Mouse (Mus musculus): ENCODE measurements around the gene Nfe2l1. TPM values are rescaled to one million over a fixed set of nuclear protein-coding genes. Genes with fewer than 3 reads are reported as not detected.

Gene Nfe2l1
- total RNA-seq (2021), result 100 to 1,000 TPM; 397 to 404 TPM

GRCm38 (mm10) chr11:96829813-96830538, at the start of gene Nfe2l1:
TSS of gene Nfe2l1 (minus strand) at chr11:96829968.
- peak; percentile 95 for DNase-seq
- intact Hi-C loops (cut with DNase I), result loop anchor here (1.0 to 5.0 kb wide), 2 partner anchors 41 to 137 kb away; partner anchors contain the start of gene Cbx1

- intact Hi-C loops (cut with DNase I), result no loop called here
- DNase-seq, result no peak
These were observed 49.6 kb upstream of the Nfe2l1 start for GRCm38 (mm10) chr11:96879359-96879758.

GRCm38 (mm10) chr11:96878715-96879114, 48.9 kb upstream of the Nfe2l1 start:
- no peak for DNase-seq
- intact Hi-C loops (cut with DNase I), result no loop called here

GRCm38 (mm10) chr11:96877071-96877470, 47.3 kb upstream of the Nfe2l1 start:
- no peak for DNase-seq
- intact Hi-C loops (cut with DNase I), result no loop called here

GRCm38 (mm10) chr11:96876300-96877040, 46.7 kb upstream of the Nfe2l1 start:
- intact Hi-C loops (cut with DNase I), result no loop called here
- no peak for DNase-seq

GRCm38 (mm10) chr11:96875745-96876144, 46.0 kb upstream of the Nfe2l1 start:
- DNase-seq, result peak; percentile 61 to 65

GRCm38 (mm10) chr11:96875270-96875669, 45.5 kb upstream of the Nfe2l1 start:
- intact Hi-C loops (cut with DNase I), result no loop called here
- DNase-seq, result no peak

More at GRCm38 (mm10) chr11:96875745-96876144, 46.0 kb upstream of the Nfe2l1 start:
- intact Hi-C loops (cut with DNase I), result no loop called here

- intact Hi-C loops (cut with DNase I), result no loop called here
- no peak for DNase-seq
These were observed 43.9 kb upstream of the Nfe2l1 start for GRCm38 (mm10) chr11:96873601-96874140.

GRCm38 (mm10) chr11:96872441-96873379, 42.9 kb upstream of the Nfe2l1 start:
- intact Hi-C loops (cut with DNase I), result no loop called here

GRCm38 (mm10) chr11:96867149-96867548, 37.4 kb upstream of the Nfe2l1 start:
- DNase-seq, result peak; percentile 71 to 72
- intact Hi-C loops (cut with DNase I), result loop anchor here (1.0 to 5.0 kb wide), 3 partner anchors 43 to 155 kb away; no protein-coding TSS in a partner anchor

More at GRCm38 (mm10) chr11:96872441-96873379, 42.9 kb upstream of the Nfe2l1 start:
- no peak for DNase-seq

- intact Hi-C loops (cut with DNase I), result loop anchor here (2.0 to 5.0 kb wide), 2 partner anchors 241 to 425 kb away; no protein-coding TSS in a partner anchor
- DNase-seq, result peak; percentile 36 to 47
These were observed 33.6 kb upstream of the Nfe2l1 start for GRCm38 (mm10) chr11:96863206-96863995.

- DNase-seq, result no peak
- intact Hi-C loops (cut with DNase I), result loop anchor here (2.0 to 5.0 kb wide), 2 partner anchors 240 to 424 kb away; no protein-coding TSS in a partner anchor
These were observed 32.8 kb upstream of the Nfe2l1 start for GRCm38 (mm10) chr11:96862534-96862933.

- DNase-seq, result peak; percentile 98
- intact Hi-C loops (cut with DNase I), result loop anchor here (1.0 to 5.0 kb wide), 6 partner anchors 79 to 583 kb away; no protein-coding TSS in a partner anchor
These were observed 32.1 kb upstream of the Nfe2l1 start for GRCm38 (mm10) chr11:96861878-96862289.

- DNase-seq, result peak in 1 of 2 experiments; percentile 70
- intact Hi-C loops (cut with DNase I), result loop anchor here (1.0 to 5.0 kb wide), 5 partner anchors 79 to 583 kb away; no protein-coding TSS in a partner anchor
These were observed 31.7 kb upstream of the Nfe2l1 start for GRCm38 (mm10) chr11:96861446-96861845.

GRCm38 (mm10) chr11:96860564-96860963, 30.8 kb upstream of the Nfe2l1 start:
- intact Hi-C loops (cut with DNase I), result loop anchor here (2.0 to 5.0 kb wide), 4 partner anchors 78 to 582 kb away; no protein-coding TSS in a partner anchor
- peak; percentile 86 to 90 for DNase-seq

- intact Hi-C loops (cut with DNase I), result loop anchor here (2.0 to 5.0 kb wide), 4 partner anchors 77 to 581 kb away; no protein-coding TSS in a partner anchor
- no peak for DNase-seq
These were observed 29.9 kb upstream of the Nfe2l1 start for GRCm38 (mm10) chr11:96859635-96860034.

GRCm38 (mm10) chr11:96857446-96857845, 27.7 kb upstream of the Nfe2l1 start:
- no peak for DNase-seq
- intact Hi-C loops (cut with DNase I), result no loop called here

GRCm38 (mm10) chr11:96849681-96850467, 20.1 kb upstream of the Nfe2l1 start, which contains the start of gene Copz2:
TSS of gene Copz2 (plus strand) at chr11:96849870.
- DNase-seq, result peak; percentile 66 to 75
- intact Hi-C loops (cut with DNase I), result loop anchor here (1.0 kb wide), 1 partner anchor 19 kb away; no protein-coding TSS in a partner anchor

Measured in heart, postnatal 36 days (tissue).